Mouse (Mus musculus) spleen, postnatal 14 days (tissue): Measurements from ENCODE around the gene Tex30.
"Not testable (repeated sequence)": the region's sequence is repeated elsewhere in the genome, so short reads cannot be mapped to it uniquely, and the experiment has no call there.

Experiments
- DNase-seq, 2 experiments: peaks; one replicate each; pipeline ENCODE4 v3.0.0; 2021 to 2022; ENCODE audit warnings: low spot score in 2 of 2

Tex30 gene

DNA sequence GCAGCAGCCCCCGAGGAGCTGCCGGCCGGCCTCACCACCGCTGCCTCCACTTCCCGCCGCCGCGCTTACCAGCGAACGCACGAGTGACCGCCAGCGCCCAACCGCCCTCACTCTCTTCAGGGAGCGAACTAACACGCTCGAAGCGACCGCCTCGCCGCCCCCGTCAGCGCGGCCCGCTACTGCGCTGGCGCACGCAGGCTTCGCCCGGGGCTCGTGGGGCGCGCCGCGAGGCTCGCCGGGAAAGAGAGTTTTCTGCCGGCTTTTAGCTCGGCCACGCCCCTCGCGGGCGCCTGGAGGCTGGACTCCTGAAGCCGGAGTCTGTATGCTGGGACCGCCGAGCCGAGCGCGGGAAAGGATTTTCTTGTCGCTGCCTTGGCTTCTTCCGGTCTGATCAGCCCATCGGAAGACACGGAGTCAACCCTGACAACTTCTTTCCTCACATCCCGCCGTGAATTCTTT lies at the start of gene Tex30:
Gene Tex30 (minus strand): TSS at position 183 of the 459 bp plus-strand sequence.
- peak; percentile 86 to 88 for DNase-seq

GRCm38 (mm10) chr1:44148706-44149105 lies 46.5 kb upstream of the Tex30 start:
- DNase-seq, result no peak

DNA sequence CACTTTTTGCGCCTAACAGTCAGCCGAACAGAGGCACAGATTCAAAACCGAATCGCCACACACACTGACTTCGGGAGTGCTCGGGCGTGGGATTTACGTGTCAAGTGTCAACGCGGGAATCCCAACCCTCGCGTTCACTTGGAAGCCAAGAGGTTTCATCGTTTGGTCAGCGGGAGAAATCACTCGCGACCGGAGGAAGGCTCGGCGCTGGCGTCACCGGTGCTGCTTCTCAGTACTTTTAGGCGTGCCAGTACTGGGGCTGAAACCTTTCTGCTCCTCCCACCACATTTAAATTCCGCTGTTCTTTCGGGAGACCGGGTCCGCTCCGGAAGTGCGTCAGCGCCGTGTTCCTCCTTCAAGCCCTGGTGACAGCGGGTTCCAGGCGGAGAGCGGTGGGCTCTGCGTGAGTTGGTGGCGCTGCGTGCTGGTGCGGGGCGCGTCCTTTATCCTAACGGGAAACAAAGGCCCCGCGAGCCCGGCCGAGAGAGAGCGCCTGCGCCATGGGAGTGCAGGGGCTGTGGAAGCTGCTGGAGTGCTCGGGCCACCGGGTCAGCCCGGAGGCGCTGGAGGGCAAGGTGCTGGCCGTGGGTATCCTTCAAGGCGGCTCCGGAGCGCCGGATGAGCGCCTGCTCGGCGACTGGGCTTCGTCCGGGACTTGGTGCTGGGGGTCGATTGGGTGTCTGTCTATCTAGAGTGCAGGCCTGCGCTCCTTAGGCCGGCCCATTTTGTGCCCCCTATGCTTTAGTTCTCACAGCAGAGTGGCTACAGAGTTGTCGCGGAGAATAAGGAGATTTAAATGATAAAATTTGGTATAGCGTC lies 45.5 kb upstream of the Tex30 start, which contains the start of gene Ercc5:
Gene Ercc5 (plus strand): TSS at position 182 of the 819 bp plus-strand sequence.
- peak; percentile 49 to 55 for DNase-seq

GRCm38 (mm10) chr1:44142747-44143146 lies 40.5 kb upstream of the Tex30 start:
- no peak for DNase-seq

DNA sequence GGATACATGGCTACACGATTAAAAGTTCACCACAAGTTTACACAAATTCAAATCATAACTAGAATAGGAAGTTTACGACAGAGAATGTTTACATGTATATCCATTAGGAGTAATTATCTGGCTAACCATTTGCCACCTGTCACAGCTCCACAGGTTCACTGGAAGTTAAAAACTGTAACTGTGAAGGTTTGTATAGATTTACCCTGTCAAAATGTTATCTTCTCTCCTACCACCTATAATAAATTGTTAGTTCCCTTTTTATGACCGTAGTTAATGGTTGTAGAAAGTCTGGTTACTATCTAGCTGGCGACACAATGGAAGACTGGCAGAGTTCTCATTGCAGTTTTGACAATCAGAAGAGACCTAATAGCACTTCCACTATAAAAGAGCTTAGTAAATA lies 38.0 kb upstream of the Tex30 start:
- no peak for DNase-seq

DNA sequence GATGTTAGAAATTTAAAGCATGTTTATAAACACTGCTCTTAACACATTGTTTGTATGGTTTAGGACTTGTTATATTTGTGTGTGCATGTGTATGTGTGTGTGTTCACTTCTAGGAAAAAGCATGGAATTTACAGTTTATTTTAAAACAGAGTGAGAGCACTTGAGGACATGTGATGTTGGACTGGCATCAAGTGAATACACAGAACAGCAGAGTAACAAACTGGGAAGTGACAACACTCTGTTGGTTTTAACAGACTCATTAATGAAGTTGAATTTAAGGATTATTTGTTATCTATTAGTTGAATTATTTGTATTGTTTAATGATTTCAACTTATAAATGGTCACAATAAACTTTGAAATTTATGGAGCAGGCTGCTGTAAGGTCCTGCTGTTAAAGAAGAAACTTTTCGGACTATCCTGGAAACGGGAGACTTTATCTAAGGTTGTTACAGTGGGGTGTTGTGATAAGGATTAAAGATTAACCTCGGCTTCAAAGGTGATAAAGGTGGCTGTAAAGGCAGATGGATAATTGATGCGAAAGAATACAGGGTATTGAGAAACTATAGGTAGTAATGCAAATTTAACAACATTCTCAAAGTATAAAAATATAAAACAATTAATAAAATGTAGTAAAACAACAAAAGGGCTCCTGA lies 27.8 kb upstream of the Tex30 start:
- no peak for DNase-seq

GRCm38 (mm10) chr1:44125590-44125989 lies 23.3 kb upstream of the Tex30 start:
- DNase-seq, result no peak

- DNase-seq, result no peak
Observed at GRCm38 (mm10) chr1:44122256-44122655, 20.0 kb upstream of the Tex30 start.

- DNase-seq, result no peak
Observed at GRCm38 (mm10) chr1:44120074-44120406, 17.8 kb upstream of the Tex30 start.

- DNase-seq, result peak; percentile 29 to 51
Observed at GRCm38 (mm10) chr1:44119201-44120073, 17.2 kb upstream of the Tex30 start.

GRCm38 (mm10) chr1:44118239-44119054 lies 16.2 kb upstream of the Tex30 start, which contains the start of the genes Kdelc1 and Bivm:
TSS of gene Kdelc1 (minus strand) at chr1:44118808.
TSS of gene Bivm (plus strand) at chr1:44118957.
- DNase-seq, result peak; percentile 29 to 45

- DNase-seq, result no peak
Observed at GRCm38 (mm10) chr1:44117571-44117970, 15.3 kb upstream of the Tex30 start.

DNA sequence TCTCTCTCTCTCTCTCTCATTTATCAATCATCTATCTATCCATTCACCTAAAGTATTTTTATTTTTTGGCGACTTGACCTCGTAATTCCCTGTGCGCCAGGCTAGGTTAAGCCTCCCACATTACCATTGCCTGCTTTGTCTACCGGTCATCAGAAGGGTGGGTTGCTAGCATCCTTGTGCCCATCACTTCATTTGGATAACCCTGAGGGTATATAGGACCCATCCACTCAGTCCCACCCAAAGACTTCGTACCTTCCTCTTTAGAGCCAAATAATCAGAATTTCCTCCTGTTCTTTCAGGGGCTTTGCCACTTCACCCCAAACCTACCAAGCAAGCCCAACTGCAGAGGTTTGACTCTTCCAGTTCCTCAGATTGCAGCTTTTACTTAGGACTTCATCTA lies 698 bp upstream of the Tex30 start:
- DNase-seq, result no peak

DNA sequence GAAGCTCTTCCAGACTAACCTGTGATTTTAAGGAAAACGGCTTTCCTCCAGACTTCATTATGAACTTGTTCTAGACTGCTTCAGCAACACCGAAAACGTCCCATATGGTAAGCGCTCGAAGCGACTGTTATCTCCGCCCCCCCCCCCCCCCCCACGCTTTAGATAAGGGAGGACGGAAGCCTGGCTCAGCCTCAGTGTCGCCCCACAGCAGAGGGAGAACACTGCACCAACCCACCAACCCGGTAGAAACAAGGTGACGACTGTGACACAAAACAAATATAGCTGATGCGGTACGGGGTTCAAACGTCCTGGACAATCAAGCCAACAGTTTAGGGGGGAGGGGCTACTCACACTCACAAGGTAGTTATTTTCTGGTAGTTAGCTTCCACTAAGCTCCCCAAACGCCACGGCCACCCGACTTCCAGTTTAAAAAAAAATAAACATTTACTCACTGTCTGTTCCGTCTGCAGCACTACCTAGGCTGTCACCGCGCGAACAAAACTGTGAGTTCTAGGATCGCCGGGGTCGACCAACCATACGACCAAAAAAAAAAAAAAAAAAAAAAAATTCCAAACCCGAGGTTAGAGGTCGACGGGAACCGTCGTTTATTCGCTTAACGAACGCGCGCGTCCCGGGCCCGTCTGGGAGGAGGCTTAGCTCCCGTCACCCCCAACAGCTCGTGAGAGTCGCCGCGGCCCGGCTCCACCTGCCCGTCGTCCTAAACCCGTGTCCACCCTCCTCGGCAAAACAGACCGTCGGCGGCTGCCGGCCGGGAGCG lies 604 bp downstream of the Tex30 start:
- DNase-seq, result peak; percentile 28 to 35

GRCm38 (mm10) chr1:44064625-44065024 lies 37.6 kb downstream of the Tex30 start:
- peak in 1 of 2 experiments; percentile 58 for DNase-seq

DNA sequence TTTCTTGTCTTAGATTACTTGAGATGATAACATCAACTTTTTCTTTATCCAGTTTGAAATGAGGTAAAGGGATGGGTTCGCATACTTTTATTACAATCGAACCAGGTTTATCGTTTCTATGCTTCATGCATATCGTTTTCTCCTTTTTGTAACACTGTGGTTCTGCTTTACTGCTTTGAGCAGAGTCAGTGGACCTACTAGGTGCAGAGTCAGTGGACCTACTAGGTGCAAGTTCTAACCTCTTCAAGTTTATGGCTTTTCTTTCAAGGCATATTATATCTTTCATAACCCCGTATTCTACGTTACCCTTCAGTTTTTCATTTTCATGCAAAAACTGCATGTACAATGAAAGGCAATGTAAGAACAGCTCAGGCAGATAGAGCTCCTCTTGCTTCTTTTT lies 38.8 kb downstream of the Tex30 start:
- no peak for DNase-seq

DNA sequence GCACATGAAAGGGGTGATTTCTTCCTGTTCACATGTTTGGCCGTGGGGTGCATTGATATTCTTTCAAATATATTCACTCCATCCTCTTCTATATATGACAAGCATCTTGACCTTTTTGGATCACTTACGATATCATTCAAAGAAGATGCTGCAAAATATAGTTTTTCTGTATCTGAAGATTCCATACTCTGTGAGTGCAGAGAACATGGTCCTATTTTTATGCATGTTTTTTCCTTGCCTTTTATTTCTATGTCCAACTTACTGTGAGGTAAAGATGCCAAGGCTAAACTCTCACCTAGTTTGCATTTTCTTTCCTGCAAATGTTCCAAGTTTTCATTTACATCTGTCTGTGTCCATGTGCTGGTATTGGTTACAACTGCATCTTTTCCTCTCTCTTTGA lies 40.4 kb downstream of the Tex30 start, which contains the start of gene Gm8251:
Gene Gm8251 (minus strand): TSS at position 101 of the 400 bp plus-strand sequence.
- no peak for DNase-seq

GRCm38 (mm10) chr1:44057805-44058204 lies 44.4 kb downstream of the Tex30 start:
- DNase-seq, result no peak

- no peak for DNase-seq
Observed at GRCm38 (mm10) chr1:44046556-44046955, 55.7 kb downstream of the Tex30 start.

DNA sequence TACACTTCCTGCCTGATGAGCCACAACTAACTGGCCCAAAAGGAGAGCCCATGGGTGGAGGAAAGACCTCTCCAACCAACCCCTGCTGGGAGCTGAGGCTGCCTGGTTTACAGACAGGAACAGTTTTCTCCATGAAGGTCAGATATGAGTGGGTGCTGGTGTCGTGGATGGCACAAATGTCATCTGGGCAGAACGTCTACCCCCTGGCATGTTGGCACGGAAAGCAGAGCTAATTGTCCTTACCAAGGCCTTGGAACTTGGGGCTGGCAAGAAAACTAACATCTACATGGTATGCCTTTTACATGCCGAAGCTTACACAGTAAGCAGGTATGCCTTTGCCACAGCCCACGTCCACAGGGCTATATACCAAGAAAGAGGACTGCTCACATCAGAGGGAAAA lies 56.6 kb downstream of the Tex30 start:
- DNase-seq, result not testable (repeated sequence)
